Mouse (Mus musculus) frontal cortex, adult 2 months (tissue): ENCODE measurements at regions not wholly inside any gene's neighbourhood (a gene's known extent, or its start where the extent isn't known, plus 50 kb on each side); places are given as distances from the start of the nearest gene placed in this dataset.

Experiments
- DNase-seq, 2 experiments: peaks; one replicate each; pipeline ENCODE4 v3.0.0; 2022; ENCODE audit warnings: low spot score in 1 of 2; ENCODE audit errors: extremely low spot score in 1 of 2

GRCm38 (mm10) chr4:150726136-150726480 lies 74.1 kb upstream of the Slc45a1 start:
- no peak for DNase-seq

- no peak for DNase-seq
Observed at GRCm38 (mm10) chr4:150725443-150726135, 73.6 kb upstream of the Slc45a1 start.

- no peak for DNase-seq
Observed at GRCm38 (mm10) chr4:150724823-150725222, 72.8 kb upstream of the Slc45a1 start.

GRCm38 (mm10) chr4:150721619-150722283 lies 69.8 kb upstream of the Slc45a1 start:
- DNase-seq, result no peak

- no peak for DNase-seq
Observed at GRCm38 (mm10) chr4:150717866-150718265, 65.9 kb upstream of the Slc45a1 start.

GRCm38 (mm10) chr4:150715051-150715450 lies 63.1 kb upstream of the Slc45a1 start:
- DNase-seq, result no peak

- DNase-seq, result no peak
Observed at GRCm38 (mm10) chr4:150713291-150713690, 61.3 kb upstream of the Slc45a1 start.

- DNase-seq, result no peak
Observed at GRCm38 (mm10) chr4:150712856-150713255, 60.9 kb upstream of the Slc45a1 start.

GRCm38 (mm10) chr4:150711646-150712045 lies 59.7 kb upstream of the Slc45a1 start:
- no peak for DNase-seq

GRCm38 (mm10) chr4:150709391-150710130 lies 57.6 kb upstream of the Slc45a1 start:
- no peak for DNase-seq

GRCm38 (mm10) chr4:150708572-150708984 lies 56.6 kb upstream of the Slc45a1 start:
- peak in 1 of 2 experiments; percentile 18 for DNase-seq

- DNase-seq, result no peak
Observed at GRCm38 (mm10) chr4:150707725-150708571, 56.0 kb upstream of the Slc45a1 start.

- DNase-seq, result no peak
Observed at GRCm38 (mm10) chr4:150706793-150707724, 55.1 kb upstream of the Slc45a1 start.

- DNase-seq, result no peak
Observed at GRCm38 (mm10) chr4:150706291-150706690, 54.3 kb upstream of the Slc45a1 start.

GRCm38 (mm10) chr4:150703266-150703665 lies 51.3 kb upstream of the Slc45a1 start:
- no peak for DNase-seq
